Mouse (Mus musculus): ENCODE measurements at regions not wholly inside any gene's neighbourhood (a gene's known extent, or its start where the extent isn't known, plus 50 kb on each side); places are given as distances from the start of the nearest gene placed in this dataset.
A peak's percentile ranks its signal among the peaks of the same experiment; 100 is the strongest.

- intact Hi-C loops (cut with DNase I) = no loop called here
- peak; percentile 63 for DNase-seq (ENCODE audit: low spot score)
Measured at GRCm38 (mm10) chr11:109878931-109879330, 51.1 kb upstream of the 1700012B07Rik start.

Data from heart, postnatal 25 days (tissue).